Mouse (Mus musculus): Measurements from ENCODE around the gene Hipk4. TPM values are rescaled to one million over a fixed set of nuclear protein-coding genes. Genes with fewer than 3 reads are reported as not detected.
"Not testable (repeated sequence)": the region's sequence is repeated elsewhere in the genome, so short reads cannot be mapped to it uniquely, and the experiment has no call there.

Gene Hipk4
- polyA plus RNA-seq, 1 experiment from 2014 or later = 1.1 TPM

GRCm38 (mm10) chr7:27486102-27486769 is 36.8 kb upstream of the Hipk4 start:
- Histone ChIP-seq H3K9me3 (no peaks in the 10 kb centered on the region), H3K4me2 (peak overlapping the region; percentile 65), H3K27me3 (no peaks in the 10 kb centered on the region), H3K9ac (peak overlapping the region; percentile 64), H3K36me3 (peaks cover 14% of the 10 kb centered on the region), H3K27ac (peak overlapping the region; percentile 99), H3K4me1 (peaks cover 51% of the 10 kb centered on the region), H3K4me3 (peak overlapping the region; percentile 75)
- 3% methylated on average over 13 of the region's 13 CpGs for WGBS
- ATAC-seq (ENCODE audit: insufficient number of reproducible peaks, insufficient read depth, low FRiP score, low TSS enrichment, low read depth) = no peak

GRCm38 (mm10) chr7:27486770-27487697 is 36.0 kb upstream of the Hipk4 start, which contains the start of gene Sertad1:
Gene Sertad1 (plus strand): TSS chr7:27486910.
- Histone ChIP-seq H3K9me3 (no peaks in the 10 kb centered on the region), H3K4me3 (peak within 1 kb of the TSS; percentile 75), H3K4me2 (peak within 1 kb of the TSS; percentile 65), H3K36me3 (peaks cover 14% of the 10 kb centered on the region), H3K27me3 (no peaks in the 10 kb centered on the region), H3K27ac (peak within 1 kb of the TSS; percentile 99), H3K9ac (peak within 1 kb of the TSS; percentile 85), H3K4me1 (peaks cover 44% of the 10 kb centered on the region)
- peak; percentile 94 for ATAC-seq (ENCODE audit: insufficient number of reproducible peaks, insufficient read depth, low FRiP score, low TSS enrichment, low read depth)
- WGBS = under 1% methylated on average over 77 of the region's 80 CpGs

- H3K4me2 ChIP-seq = peak overlapping the region; percentile 65
- ATAC-seq (ENCODE audit: insufficient number of reproducible peaks, insufficient read depth, low FRiP score, low TSS enrichment, low read depth) = no peak
- H3K27ac ChIP-seq = peak overlapping the region; percentile 99
- peak overlapping the region; percentile 85 for H3K9ac ChIP-seq
- no peaks in the 10 kb centered on the region for H3K9me3 ChIP-seq
- H3K36me3 ChIP-seq = peaks cover 14% of the 10 kb centered on the region
- H3K27me3 ChIP-seq = no peaks in the 10 kb centered on the region
- H3K4me1 ChIP-seq = peaks cover 39% of the 10 kb centered on the region
- H3K4me3 ChIP-seq = peak overlapping the region; percentile 75
- under 1% methylated on average over 13 of the region's 13 CpGs for WGBS
These were observed 35.3 kb upstream of the Hipk4 start for GRCm38 (mm10) chr7:27487740-27488268.

- peak overlapping the region; percentile 89 for H3K27ac ChIP-seq
- H3K36me3 ChIP-seq = peaks cover 14% of the 10 kb centered on the region
- H3K9ac ChIP-seq = 0 out of 2 replicates have a peak overlapping the region, but pooled peaks have one; percentile 27
- 0 out of 2 replicates have a peak overlapping the region, but pooled peaks have one; percentile 67 for H3K4me2 ChIP-seq
- H3K4me3 ChIP-seq = no peak overlapping the region
- no peaks in the 10 kb centered on the region for H3K9me3 ChIP-seq
- H3K27me3 ChIP-seq = no peaks in the 10 kb centered on the region
- no peak for ATAC-seq (ENCODE audit: insufficient number of reproducible peaks, insufficient read depth, low FRiP score, low TSS enrichment, low read depth)
- 89% methylated on average over 25 of the region's 25 CpGs for WGBS
- peaks cover 39% of the 10 kb centered on the region for H3K4me1 ChIP-seq
These were observed 33.7 kb upstream of the Hipk4 start for GRCm38 (mm10) chr7:27489270-27489869.

GRCm38 (mm10) chr7:27490227-27490542 is 32.9 kb upstream of the Hipk4 start:
- Histone ChIP-seq H3K9me3 (no peaks in the 10 kb centered on the region), H3K9ac (peak overlapping the region; percentile 72), H3K4me1 (peaks cover 39% of the 10 kb centered on the region), H3K4me3 (peak overlapping the region; percentile 41), H3K27ac (peak overlapping the region; percentile 89), H3K36me3 (peaks cover 14% of the 10 kb centered on the region), H3K4me2 (peak overlapping the region; percentile 67), H3K27me3 (no peaks in the 10 kb centered on the region)
- WGBS = 12% methylated on average over 4 of the region's 4 CpGs
- no peak for ATAC-seq (ENCODE audit: insufficient number of reproducible peaks, insufficient read depth, low FRiP score, low TSS enrichment, low read depth)

- H3K27ac ChIP-seq = peak overlapping the region; percentile 89
- peak; percentile 53 for ATAC-seq (ENCODE audit: insufficient number of reproducible peaks, insufficient read depth, low FRiP score, low TSS enrichment, low read depth)
- H3K9ac ChIP-seq = peak overlapping the region; percentile 72
- H3K4me3 ChIP-seq = peak overlapping the region; percentile 41
- 1% methylated on average over 32 of the region's 33 CpGs for whole genome bisulfite sequencing
- no peaks in the 10 kb centered on the region for H3K9me3 ChIP-seq
- peak overlapping the region; percentile 67 for H3K4me2 ChIP-seq
- peaks cover 14% of the 10 kb centered on the region for H3K36me3 ChIP-seq
- H3K27me3 ChIP-seq = no peaks in the 10 kb centered on the region
- peaks cover 36% of the 10 kb centered on the region for H3K4me1 ChIP-seq
These were observed 32.3 kb upstream of the Hipk4 start for GRCm38 (mm10) chr7:27490543-27491329.

- H3K4me2 ChIP-seq = no peak overlapping the region
- no peak overlapping the region for H3K27ac ChIP-seq
- H3K36me3 ChIP-seq = peaks cover 14% of the 10 kb centered on the region
- H3K4me1 ChIP-seq = peaks cover 34% of the 10 kb centered on the region
- no peaks in the 10 kb centered on the region for H3K27me3 ChIP-seq
- no peak overlapping the region for H3K4me3 ChIP-seq
- ATAC-seq (ENCODE audit: insufficient number of reproducible peaks, insufficient read depth, low FRiP score, low TSS enrichment, low read depth) = no peak
- no peaks in the 10 kb centered on the region for H3K9me3 ChIP-seq
- no peak overlapping the region for H3K9ac ChIP-seq
- WGBS = 71% methylated on average over 7 of the region's 7 CpGs
These were observed 31.2 kb upstream of the Hipk4 start for GRCm38 (mm10) chr7:27491856-27492255.

- Histone ChIP-seq H3K4me2 (no peak overlapping the region), H3K27me3 (no peaks in the 10 kb centered on the region), H3K4me1 (peaks cover 32% of the 10 kb centered on the region), H3K9me3 (no peaks in the 10 kb centered on the region), H3K9ac (no peak overlapping the region), H3K4me3 (no peak overlapping the region), H3K36me3 (peaks cover 14% of the 10 kb centered on the region), H3K27ac (no peak overlapping the region)
- WGBS = 76% methylated on average over 3 of the region's 3 CpGs
- no peak for ATAC-seq (ENCODE audit: insufficient number of reproducible peaks, insufficient read depth, low FRiP score, low TSS enrichment, low read depth)
These were observed 30.0 kb upstream of the Hipk4 start for GRCm38 (mm10) chr7:27493022-27493421.

- no peak for ATAC-seq (ENCODE audit: insufficient number of reproducible peaks, insufficient read depth, low FRiP score, low TSS enrichment, low read depth)
- no peak overlapping the region for H3K27ac ChIP-seq
- no peak overlapping the region for H3K4me2 ChIP-seq
- no peak overlapping the region for H3K9ac ChIP-seq
- no peak overlapping the region for H3K4me3 ChIP-seq
- WGBS = 78% methylated on average over 5 of the region's 5 CpGs
- H3K9me3 ChIP-seq = no peaks in the 10 kb centered on the region
- no peaks in the 10 kb centered on the region for H3K27me3 ChIP-seq
- H3K4me1 ChIP-seq = peaks cover 27% of the 10 kb centered on the region
- H3K36me3 ChIP-seq = peaks cover 14% of the 10 kb centered on the region
These were observed 29.6 kb upstream of the Hipk4 start for GRCm38 (mm10) chr7:27493450-27493849.

GRCm38 (mm10) chr7:27494659-27495367 is 28.3 kb upstream of the Hipk4 start:
- H3K9ac ChIP-seq; H3K9me3 ChIP-seq; H3K4me2 ChIP-seq; ATAC-seq (ENCODE audit: insufficient number of reproducible peaks, insufficient read depth, low FRiP score, low TSS enrichment, low read depth); H3K36me3 ChIP-seq; H3K27me3 ChIP-seq; H3K4me3 ChIP-seq; H3K27ac ChIP-seq: not testable (repeated sequence)
- WGBS = 89% methylated on average over 9 of the region's 9 CpGs
- peaks cover 22% of the 10 kb centered on the region for H3K4me1 ChIP-seq
